Mouse (Mus musculus) lung, adult 2 months (tissue): ENCODE measurements around the gene Alox5.

Experiments
- CTCF ChIP-seq: fragments of 200-500 bp; IDR thresholded peaks from 2 replicates; pipeline ENCODE4 v1.5.1; 2011; ENCODE audit warnings: mild to moderate bottlenecking, low read length, control low read depth; ENCODE audit not compliant: insufficient read depth
- POLR2A ChIP-seq: fragments of 200-500 bp; IDR thresholded peaks from 2 replicates; pipeline ENCODE4 v1.6.1; 2011; ENCODE audit warnings: low read depth, mild to moderate bottlenecking, control low read depth, low read length, borderline replicate concordance; ENCODE audit errors: extremely low read depth

GRCm38 (mm10) chr6:116361993-116362392 is 99.0 kb downstream of the Alox5 start:
- TF ChIP-seq CTCF (no peak), POLR2A (no peak)
